ENCODE assay signal across 9 mouse cellular contexts in the genomic region with DNA sequence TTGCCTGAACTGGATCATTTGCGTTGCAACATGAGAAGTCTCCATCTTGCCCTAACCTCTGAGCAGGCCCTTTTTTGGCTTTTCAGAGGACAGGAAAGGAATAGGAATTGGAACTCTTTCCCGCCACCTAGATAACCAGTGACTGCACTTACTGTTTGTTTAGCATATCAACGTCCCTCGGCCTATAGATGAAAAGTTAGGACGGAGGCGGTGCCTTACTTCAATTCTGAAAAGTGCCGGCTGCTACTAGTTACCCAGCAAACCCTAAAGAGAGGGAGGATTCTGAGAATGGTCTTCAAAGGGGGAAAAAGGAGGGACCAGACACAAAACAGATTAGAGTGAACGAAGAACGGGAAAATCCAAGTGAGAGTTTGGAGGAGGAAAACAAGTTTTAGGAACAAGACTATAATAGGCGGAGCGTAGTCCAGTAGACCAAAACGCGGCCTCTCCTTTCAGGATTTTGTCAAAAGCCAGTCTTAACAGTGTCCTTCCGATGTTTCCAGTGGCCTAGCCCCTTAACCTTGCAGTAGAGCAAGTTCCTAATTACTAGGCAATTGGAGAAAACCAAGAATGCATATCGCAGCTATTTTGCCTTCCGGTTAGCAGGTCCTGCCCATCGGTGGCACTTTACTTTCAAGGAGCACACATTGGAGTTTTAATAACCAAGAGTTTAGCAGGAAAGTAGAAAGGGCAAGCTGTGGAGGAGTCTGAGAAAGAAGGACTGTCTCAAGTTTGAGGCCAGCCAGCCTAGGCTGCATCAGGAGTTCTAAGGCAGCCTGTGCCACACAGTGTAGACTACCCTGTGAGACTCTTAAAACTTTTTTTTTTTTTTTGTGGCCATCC. TPM values are rescaled to one million over a fixed set of nuclear protein-coding genes. Genes with fewer than 3 reads are reported as not detected.
DNase-seq lines count a peak whose midpoint lies in the region; ATAC-seq and TF ChIP-seq lines count a peak whose summit lies in the region.
"Had no signal": no experiment of that assay in that cellular context is flagged by ENCODE, and none has a peak within 500 bp of the region (broad histone marks: within the 10 kb centered on the region; RNA-seq: fewer than 3 reads in every experiment).

No protein-coding gene starts in this region.

- in situ Hi-C loops in ES-E14 (cut with MboI; ENCODE audit: low sequenced_read_pairs in 2 of 2, unreplicated experiment in 2 of 2): no loop called here

- peaks cover 32% of the 10 kb centered on the region for H3K4me1 ChIP-seq in heart, embryonic 11.5 days (ENCODE audit: control insufficient read depth, insufficient read depth, low read length)
- peaks cover 0 to 7% of the 10 kb centered on the region in 2 experiments for H3K4me1 ChIP-seq in ES-E14 (ENCODE audit: control insufficient read depth in 2 of 2, insufficient read depth in 2 of 2, low read length in 2 of 2, poor library complexity in 1 of 2)
- peaks cover 3% of the 10 kb centered on the region; the same call in 1 of the 2 replicates for H3K4me1 ChIP-seq in forebrain, postnatal 0 days (ENCODE audit: insufficient read depth)
- peaks cover 18% of the 10 kb centered on the region for H3K4me1 ChIP-seq in liver, postnatal 0 days (ENCODE audit: insufficient read depth)

- WGBS in heart, embryonic 11.5 days (ENCODE audit: insufficient replicate concordance): 22% methylated on average over 17 of the region's 17 CpGs
- WGBS in forebrain, postnatal 0 days: 26% methylated on average over 17 of the region's 17 CpGs
- 45% methylated on average over 17 of the region's 17 CpGs for WGBS in liver, postnatal 0 days (ENCODE audit: insufficient replicate concordance)

- no peaks in the 10 kb centered on the region for H3K9me3 ChIP-seq in heart, embryonic 11.5 days (replicated peaks; ENCODE audit: control insufficient read depth, low read length)
- H3K9me3 ChIP-seq in ES-E14 (ENCODE audit: control insufficient read depth, insufficient read depth, low read depth, low read length): no peaks in the 10 kb centered on the region
- no peaks in the 10 kb centered on the region for H3K9me3 ChIP-seq in forebrain, postnatal 0 days (ENCODE audit: low read length)
- no peaks in the 10 kb centered on the region for H3K9me3 ChIP-seq in liver, postnatal 0 days (ENCODE audit: low read length)

- peak overlapping the region; percentile 73 for H3K4me3 ChIP-seq in heart, embryonic 11.5 days (ENCODE audit: low read depth, low read length)
- H3K4me3 ChIP-seq in ES-E14 (ENCODE audit: insufficient read depth in 1 of 2, low read depth in 1 of 2, low read length in 2 of 2, poor library complexity in 1 of 2, severe bottlenecking in 1 of 2): peak overlapping the region; percentile 66
- H3K4me3 ChIP-seq in forebrain, postnatal 0 days (ENCODE audit: low read depth, low read length): peak overlapping the region; percentile 90
- peak overlapping the region; percentile 82 for H3K4me3 ChIP-seq in liver, postnatal 0 days (ENCODE audit: low read depth, low read length)

- no peaks in the 10 kb centered on the region for H3K27me3 ChIP-seq in heart, embryonic 11.5 days (ENCODE audit: control insufficient read depth, insufficient read depth, low read length)
- no peaks in the 10 kb centered on the region for H3K27me3 ChIP-seq in forebrain, postnatal 0 days (ENCODE audit: insufficient read depth, low read length)
- H3K27me3 ChIP-seq in liver, postnatal 0 days (ENCODE audit: insufficient read depth, low read length): no peaks in the 10 kb centered on the region
- H3K27me3 ChIP-seq: Patski had no signal

- TF ChIP-seq CTCF in forebrain, postnatal 0 days (IDR thresholded peaks at IDR 0.05; ENCODE audit: low read depth): no peak
- no peak for TF ChIP-seq CTCF in liver, postnatal 0 days (IDR thresholded peaks at IDR 0.05; ENCODE audit: low read depth)

- no peak for ATAC-seq in heart, embryonic 11.5 days (replicated peaks; ENCODE audit: insufficient number of reproducible peaks, low FRiP score, low TSS enrichment)
- no peak; the same call in 1 of the 2 replicates for ATAC-seq in forebrain, postnatal 0 days
- ATAC-seq in liver, postnatal 0 days: no peak

- peak overlapping the region; percentile 93 for H3K27ac ChIP-seq in heart, embryonic 11.5 days (ENCODE audit: low read depth, low read length)
- H3K27ac ChIP-seq in ES-E14 (ENCODE audit: insufficient read depth, low read depth, low read length, poor library complexity, severe bottlenecking): peak overlapping the region; percentile 59; the same call in 1 of the 2 replicates
- no peak overlapping the region for H3K27ac ChIP-seq in forebrain, postnatal 0 days (ENCODE audit: low read depth, low read length)
- peak overlapping the region; percentile 78 for H3K27ac ChIP-seq in liver, postnatal 0 days (ENCODE audit: low read depth)

- no peaks in the 10 kb centered on the region for H3K36me3 ChIP-seq in heart, embryonic 11.5 days (ENCODE audit: control insufficient read depth, insufficient read depth, low read length)
- no peaks in the 10 kb centered on the region for H3K36me3 ChIP-seq in ES-E14 (ENCODE audit: control insufficient read depth, insufficient read depth, low read length, poor library complexity, severe bottlenecking)
- H3K36me3 ChIP-seq in forebrain, postnatal 0 days (ENCODE audit: insufficient read depth): no peaks in the 10 kb centered on the region
- H3K36me3 ChIP-seq in liver, postnatal 0 days (replicated peaks; ENCODE audit: insufficient read depth, low read length): no peaks in the 10 kb centered on the region

- DNase-seq in heart, postnatal 4 days: no peak
- DNase-seq in ES-E14 (ENCODE audit: low read depth, low spot score) (no peak), MN1 (ENCODE audit: low spot score) (no peak)
- no peak for DNase-seq in forebrain, postnatal 0 days
- no peak for DNase-seq in liver, postnatal 0 days
- no peak for DNase-seq in right cerebral cortex, postnatal 10 days (ENCODE audit: low spot score in 2 of 2)
- DNase-seq in ovary, postnatal 10 days (ENCODE audit: low spot score): no peak

- no peak for TF ChIP-seq EP300 in liver, postnatal 0 days (IDR thresholded peaks at IDR 0.05; ENCODE audit: low read depth)

- peak overlapping the region; percentile 88 for H3K9ac ChIP-seq in heart, embryonic 11.5 days (ENCODE audit: low read depth, low read length)
- H3K9ac ChIP-seq in ES-E14 (ENCODE audit: insufficient read depth, low read depth, low read length, poor library complexity, severe bottlenecking): peak overlapping the region; percentile 67; the same call in 1 of the 2 replicates
- peak overlapping the region; percentile 87 for H3K9ac ChIP-seq in forebrain, postnatal 0 days
- H3K9ac ChIP-seq in liver, postnatal 0 days (replicated peaks): peak overlapping the region; percentile 54

- H3K4me2 ChIP-seq in heart, embryonic 11.5 days: peak overlapping the region; percentile 78
- H3K4me2 ChIP-seq in forebrain, postnatal 0 days (ENCODE audit: low read depth): peak overlapping the region; percentile 80
- peak overlapping the region; percentile 96 for H3K4me2 ChIP-seq in liver, postnatal 0 days (ENCODE audit: low read depth, low read length)

TF ChIP-seq in ES-E14, 5 proteins besides CTCF, POLR2A, EP300 and RAD21:
- TF ChIP-seq CHD2 (IDR thresholded peaks at IDR 0.05; ENCODE audit: low read depth, low read length): no peak
- 0 out of 2 replicates have a peak, but pooled peaks have one; percentile 20 for TF ChIP-seq ZNF384 (IDR thresholded peaks at IDR 0.05; ENCODE audit: low read depth, low read length)

RNA-seq across cellular contexts. Expression of gene Mpzl1, which starts 0.9 kb away (rescaled TPM):
- polyA plus RNA-seq in heart, embryonic 11.5 days (2014; fragmentation: Nextera tagmentation; extraction: Ambion mirVana): 129 and 143 TPM in 2 replicates
- total RNA-seq in heart, postnatal 4 days (2021): 10 to 100 TPM; 65.0 to 65.2 TPM
- total RNA-seq in ES-E14 (2012; rRNA removed): 52.0 and 60.1 TPM in 2 replicates
- total RNA-seq in forebrain, postnatal 0 days (2014; rRNA removed): 23.9 and 25.2 TPM in 2 replicates
- polyA plus RNA-seq in forebrain, postnatal 0 days (2015; fragmentation: Nextera tagmentation; extraction: Ambion mirVana): 117 and 127 TPM in 2 replicates
- 26.6 and 33.4 TPM in 2 replicates for polyA plus RNA-seq in liver, postnatal 0 days (2015; fragmentation: Nextera tagmentation; extraction: Ambion mirVana)
